Mouse (Mus musculus) embryonic facial prominence, embryonic 14.5 days (tissue): ENCODE data around the gene Rbm3. TPM values are rescaled to one million over a fixed set of nuclear protein-coding genes. Genes with fewer than 3 reads are reported as not detected.

Experiments
- ATAC-seq: fragments of 200-750 bp; cut with Nextera tagmentation; 2 replicates; pipeline ENCODE4 v1.8.0; 2017; ENCODE audit warnings: low read depth, moderate number of reproducible peaks, moderate TSS enrichment
- DNase-seq: peaks from one replicate; pipeline ENCODE4 v3.0.0-alpha.2; 2015; ENCODE audit warnings: low spot score
- H3K27ac ChIP-seq: fragments of 300-500 bp; sonication (generic); replicated peaks from 2 replicates; pipeline ENCODE4 v1.5.1; 2014; ENCODE audit warnings: low read depth, mild to moderate bottlenecking, low read length, moderate library complexity
- H3K27me3 ChIP-seq: fragments of 300-500 bp; sonication (generic); replicated peaks from 2 replicates; pipeline ENCODE4 v1.6.1; 2014; ENCODE audit warnings: low read length; ENCODE audit not compliant: control insufficient read depth, insufficient read depth
- H3K36me3 ChIP-seq: fragments of 300-500 bp; sonication (generic); 2 replicates; pipeline ENCODE4 v1.6.1; 2014; ENCODE audit warnings: low read length, mixed read lengths; ENCODE audit not compliant: control insufficient read depth, insufficient read depth
- H3K4me1 ChIP-seq: fragments of 300-500 bp; sonication (generic); 2 replicates; pipeline ENCODE4 v1.6.1; 2014; ENCODE audit warnings: antibody characterized with exemption, low read length; ENCODE audit not compliant: control insufficient read depth, insufficient read depth
- H3K4me2 ChIP-seq: fragments of 300-500 bp; sonication (generic); 2 replicates; pipeline ENCODE4 v1.6.1; 2014; ENCODE audit warnings: low read depth, mild to moderate bottlenecking, low read length, moderate library complexity, mixed read lengths
- H3K4me3 ChIP-seq: fragments of 300-500 bp; sonication (generic); 2 replicates; pipeline ENCODE4 v1.5.1; 2014; ENCODE audit warnings: low read depth, mild to moderate bottlenecking, low read length
- H3K9ac ChIP-seq: fragments of 300-500 bp; sonication (generic); 2 replicates; pipeline ENCODE4 v1.6.1; 2014; ENCODE audit warnings: low read depth, mild to moderate bottlenecking, low read length, moderate library complexity, mixed read lengths
- H3K9me3 ChIP-seq: fragments of 300-500 bp; sonication (generic); 2 replicates; pipeline ENCODE4 v1.6.1; 2016; ENCODE audit warnings: low read length; ENCODE audit not compliant: control insufficient read depth
- WGBS: fragments of 180-500 bp; shearing (Covaris S2); extraction: QIAGEN DNeasy Blood & Tissue Kit; methylation state at CpG from one replicate; pipeline ENCODE4 v1.1.7; 2014; 5-methylcytosine and 5-hydroxymethylcytosine counted together
- polyA plus RNA-seq: library from polyadenylated mRNA; unstranded; fragments of >200 nt; fragmentation: Nextera tagmentation; extraction: Ambion mirVana; gene quantifications from 2 replicates; pipeline ENCODE4 v1.2.1, GENCODE M21; 2014

Rbm3 gene
- polyA plus RNA-seq, 1 experiment from 2014 or later, result 420 TPM

- no peaks in the 10 kb centered on the region for H3K36me3 ChIP-seq
- DNase-seq (no peak), ATAC-seq (no peak)
- H3K4me3 ChIP-seq, result no peak within 1 kb of the TSS
- H3K27me3 ChIP-seq, result no peaks in the 10 kb centered on the region
- H3K4me1 ChIP-seq, result no peaks in the 10 kb centered on the region
- no peaks in the 10 kb centered on the region for H3K9me3 ChIP-seq
- 78% methylated on average over 14 of the region's 14 CpGs for WGBS
- no peak within 1 kb of the TSS for H3K4me2 ChIP-seq
- H3K9ac ChIP-seq, result no peak within 1 kb of the TSS
- no peak within 1 kb of the TSS for H3K27ac ChIP-seq
These were observed 55.2 kb downstream of the Rbm3 start, which contains the start of gene Was for GRCm38 (mm10) chrX:8090346-8090953. Gene Was, minus strand, starts transcription at chrX:8090498.

GRCm38 (mm10) chrX:8089746-8090145, 55.9 kb downstream of the Rbm3 start:
- H3K4me3 ChIP-seq, result no peak overlapping the region
- no peak overlapping the region for H3K27ac ChIP-seq
- no peak overlapping the region for H3K4me2 ChIP-seq
- no peaks in the 10 kb centered on the region for H3K27me3 ChIP-seq
- no peaks in the 10 kb centered on the region for H3K4me1 ChIP-seq
- no peaks in the 10 kb centered on the region for H3K9me3 ChIP-seq
- WGBS, result 85% methylated on average over 3 of the region's 3 CpGs
- DNase-seq (no peak), ATAC-seq (no peak)
- no peaks in the 10 kb centered on the region for H3K36me3 ChIP-seq
- no peak overlapping the region for H3K9ac ChIP-seq

Other genes starting within 250 kb of the Rbm3 start
- gene Pqbp1, start 246.6 kb downstream of the Rbm3 start, polyA plus RNA-seq, result 92.3 and 98.1 TPM in 2 replicates
- 170 and 176 TPM in 2 replicates for gene Timm17b, start 246.5 kb downstream of the Rbm3 start, polyA plus RNA-seq
- not detected in 2 replicates for gene Gm10491, start 238.0 kb downstream of the Rbm3 start, polyA plus RNA-seq
- gene Gm10490, start 236.3 kb downstream of the Rbm3 start, polyA plus RNA-seq, result not detected in 2 replicates
- 8.6 and 9.3 TPM in 2 replicates for gene Pcsk1n, start 226.1 kb downstream of the Rbm3 start, polyA plus RNA-seq
- gene Eras, start 217.3 kb downstream of the Rbm3 start, polyA plus RNA-seq, result not detected in 2 replicates
- 24.0 and 27.7 TPM in 2 replicates for gene Hdac6, start 198.0 kb downstream of the Rbm3 start, polyA plus RNA-seq
- 0.86 and 1.4 TPM in 2 replicates for gene Gata1, start 167.8 kb downstream of the Rbm3 start, polyA plus RNA-seq
- gene Glod5, start 127.4 kb downstream of the Rbm3 start, polyA plus RNA-seq, result not detected in 2 replicates
- gene Suv39h1, start 71.1 kb downstream of the Rbm3 start, polyA plus RNA-seq, result 42.5 and 47.6 TPM in 2 replicates
- gene Was, start 55.4 kb downstream of the Rbm3 start, polyA plus RNA-seq, result 0.97 and 1.0 TPM in 2 replicates
- 19.3 and 21.8 TPM in 2 replicates for gene Wdr13, start 13.0 kb downstream of the Rbm3 start, polyA plus RNA-seq
- 13.0 and 13.3 TPM in 2 replicates for gene Tbc1d25, start 30.3 kb upstream of the Rbm3 start, polyA plus RNA-seq
- gene Ebp, start 47.6 kb upstream of the Rbm3 start, polyA plus RNA-seq, result 31.4 and 31.9 TPM in 2 replicates
- 9.0 and 10.9 TPM in 2 replicates for gene Porcn, start 60.6 kb upstream of the Rbm3 start, polyA plus RNA-seq
- gene Ftsj1, start 106.5 kb upstream of the Rbm3 start, polyA plus RNA-seq, result 40.5 and 42.8 TPM in 2 replicates
- gene Slc38a5, start 125.3 kb upstream of the Rbm3 start, polyA plus RNA-seq, result 0.56 and 0.89 TPM in 2 replicates
- not detected in 2 replicates for gene Ssxb10, start 181.5 kb upstream of the Rbm3 start, polyA plus RNA-seq
- not detected in 2 replicates for gene Ssxb9, start 221.1 kb upstream of the Rbm3 start, polyA plus RNA-seq